Mouse (Mus musculus): ENCODE measurements around the gene Rom1. TPM values are rescaled to one million over a fixed set of nuclear protein-coding genes. Genes with fewer than 3 reads are reported as not detected.
A peak's percentile ranks its signal among the peaks of the same experiment; 100 is the strongest.
"Not testable (repeated sequence)": the region's sequence is repeated elsewhere in the genome, so short reads cannot be mapped to it uniquely, and the experiment has no call there.

Rom1 gene
- 3.0 and 3.4 TPM in 2 replicates for polyA plus RNA-seq (2016; fragmentation: Nextera tagmentation; extraction: Ambion mirVana)

DNA sequence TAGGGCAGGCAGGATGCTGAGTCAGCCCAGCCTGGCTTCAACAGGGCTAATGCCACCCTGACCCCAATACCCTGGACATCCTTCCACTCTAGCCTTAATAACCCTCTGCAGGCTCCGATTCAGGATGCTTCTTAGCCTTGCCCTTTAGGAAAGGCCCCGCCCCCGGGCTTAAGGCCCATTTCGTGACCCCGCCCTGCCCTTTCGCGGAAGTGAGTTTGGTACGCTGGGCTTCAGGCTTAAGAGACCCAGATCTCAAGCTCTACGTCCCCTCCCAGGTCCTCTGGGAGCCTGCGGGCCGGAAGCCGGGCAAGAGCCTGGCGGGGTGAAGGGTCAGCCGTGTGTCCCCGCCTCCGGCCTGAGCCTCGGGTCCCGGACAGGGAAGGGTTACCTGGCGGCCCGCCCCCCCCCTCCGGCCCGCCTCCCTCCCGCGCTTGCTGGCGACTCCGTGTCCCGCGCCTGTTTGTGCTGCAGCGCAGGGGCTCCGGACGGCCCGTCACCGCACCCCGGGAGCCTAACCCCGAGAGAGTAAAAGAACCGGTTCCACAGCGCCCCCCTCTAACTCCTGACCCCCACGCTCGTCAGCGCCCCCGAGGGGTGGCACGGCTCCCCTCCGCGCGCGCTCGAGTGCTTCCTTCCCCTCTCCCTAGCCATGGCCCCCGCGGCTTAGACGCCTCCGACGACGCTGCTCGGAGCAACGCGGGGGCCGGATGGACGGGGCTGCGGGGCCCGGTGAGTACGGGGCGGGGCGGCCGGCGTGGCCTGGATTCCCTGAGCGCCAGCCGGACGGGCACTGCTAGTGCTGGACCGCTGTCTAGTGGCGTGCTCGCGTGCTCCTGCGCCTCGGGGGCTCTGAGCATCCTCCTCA lies at the start of gene Rom1, which contains the start of gene Eml3:
Gene Rom1 (minus strand): TSS at position 133 of the 865 bp plus-strand sequence.
Gene Eml3 (plus strand): TSS at position 329 of the 865 bp plus-strand sequence.
- Histone ChIP-seq H3K9ac (peak within 1 kb of the TSS; percentile 83), H3K4me1 (peaks cover 50% of the 10 kb centered on the region), H3K4me3 (peak within 1 kb of the TSS; percentile 81), H3K9me3 (replicated peaks) (no peaks in the 10 kb centered on the region), H3K27me3 (replicated peaks) (no peaks in the 10 kb centered on the region), H3K27ac (peak within 1 kb of the TSS; percentile 92), H3K36me3 (peaks cover 58% of the 10 kb centered on the region), H3K4me2 (peak within 1 kb of the TSS; percentile 96)
- WGBS (ENCODE audit: insufficient replicate concordance): 4% methylated on average over 57 of the region's 74 CpGs
- peak; percentile 77 for ATAC-seq

DNA sequence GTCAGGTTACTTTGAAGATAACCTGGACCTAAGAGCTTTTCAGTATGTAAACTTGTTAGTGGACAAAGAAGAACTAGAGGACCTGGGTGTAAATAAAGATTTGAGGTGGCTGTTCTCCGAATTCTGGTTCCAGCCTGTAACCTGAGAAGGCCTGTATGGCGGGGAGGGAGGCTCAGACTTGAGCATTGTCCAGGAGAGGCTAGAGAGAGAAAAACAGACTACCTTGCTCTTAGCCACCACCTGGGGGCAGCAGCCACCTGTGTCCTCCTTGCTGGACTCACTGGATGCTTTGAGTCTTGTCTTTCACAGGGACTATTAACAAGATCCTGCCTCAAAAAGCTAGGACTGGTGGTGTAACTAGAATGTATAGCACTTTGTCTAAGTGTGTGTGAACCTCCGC lies 47.4 kb upstream of the Rom1 start:
- 68% methylated on average over 3 of the region's 3 CpGs for WGBS (ENCODE audit: insufficient replicate concordance)
- H3K27me3 ChIP-seq (replicated peaks): no peaks in the 10 kb centered on the region
- peaks cover 95% of the 10 kb centered on the region for H3K36me3 ChIP-seq
- no peak overlapping the region for H3K4me2 ChIP-seq
- no peak overlapping the region for H3K4me3 ChIP-seq
- H3K4me1 ChIP-seq: peaks cover 31% of the 10 kb centered on the region
- H3K9me3 ChIP-seq (replicated peaks): no peaks in the 10 kb centered on the region
- no peak overlapping the region for H3K27ac ChIP-seq
- no peak overlapping the region for H3K9ac ChIP-seq
- ATAC-seq: no peak

DNA sequence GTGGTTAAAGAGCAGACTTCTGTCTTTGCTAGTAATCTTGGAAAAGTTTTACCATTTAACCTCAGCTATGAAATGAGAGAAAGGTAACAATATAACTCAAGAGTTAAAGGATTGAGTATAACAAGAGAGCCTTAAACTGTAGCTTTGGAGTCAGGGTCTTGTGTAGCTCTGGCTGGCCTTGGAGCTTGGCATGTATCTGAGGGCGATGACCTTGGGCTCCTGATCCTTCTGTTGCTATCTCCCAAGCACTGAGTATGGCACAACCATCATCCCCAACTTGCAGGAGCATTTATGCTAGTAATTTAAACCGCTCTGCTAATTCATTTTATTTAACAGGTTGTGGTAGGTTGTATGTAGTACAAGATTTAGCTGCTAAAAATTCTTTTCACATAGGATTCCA lies 46.3 kb upstream of the Rom1 start:
- H3K4me3 ChIP-seq: no peak overlapping the region
- H3K36me3 ChIP-seq: peaks cover 100% of the 10 kb centered on the region
- no peaks in the 10 kb centered on the region for H3K27me3 ChIP-seq (replicated peaks)
- no peaks in the 10 kb centered on the region for H3K9me3 ChIP-seq (replicated peaks)
- no peak for ATAC-seq
- no peak overlapping the region for H3K4me2 ChIP-seq
- H3K27ac ChIP-seq: no peak overlapping the region
- H3K9ac ChIP-seq: no peak overlapping the region
- 81% methylated on average over 2 of the region's 2 CpGs for WGBS (ENCODE audit: insufficient replicate concordance)
- H3K4me1 ChIP-seq: peaks cover 34% of the 10 kb centered on the region

DNA sequence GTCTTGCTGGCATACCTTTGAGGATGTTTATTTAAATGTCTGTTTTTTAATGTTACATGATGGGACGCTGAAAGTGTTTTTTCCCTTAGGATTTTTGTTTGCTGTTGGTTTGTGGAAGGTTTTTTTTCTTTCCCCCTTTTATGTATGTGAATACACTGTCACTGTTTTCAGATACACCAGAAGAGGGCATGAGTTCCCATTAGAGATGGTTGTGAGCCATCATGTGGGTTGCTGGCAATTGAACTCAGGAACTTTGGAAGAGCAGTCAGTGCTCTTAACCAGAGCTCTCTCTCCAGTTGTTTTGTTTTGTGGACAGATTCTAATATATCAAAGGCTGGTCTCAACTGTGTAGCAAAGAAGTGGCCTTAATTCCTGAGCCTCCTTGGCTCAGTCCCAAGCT lies 45.5 kb upstream of the Rom1 start:
- Histone ChIP-seq H3K36me3 (peaks cover 100% of the 10 kb centered on the region), H3K4me3 (no peak overlapping the region), H3K9ac (no peak overlapping the region), H3K4me1 (peaks cover 32% of the 10 kb centered on the region), H3K9me3 (replicated peaks) (no peaks in the 10 kb centered on the region), H3K4me2 (no peak overlapping the region), H3K27me3 (replicated peaks) (no peaks in the 10 kb centered on the region), H3K27ac (no peak overlapping the region)
- ATAC-seq: no peak
- 76% methylated on average over 1 of the region's 1 CpGs for WGBS (ENCODE audit: insufficient replicate concordance)

DNA sequence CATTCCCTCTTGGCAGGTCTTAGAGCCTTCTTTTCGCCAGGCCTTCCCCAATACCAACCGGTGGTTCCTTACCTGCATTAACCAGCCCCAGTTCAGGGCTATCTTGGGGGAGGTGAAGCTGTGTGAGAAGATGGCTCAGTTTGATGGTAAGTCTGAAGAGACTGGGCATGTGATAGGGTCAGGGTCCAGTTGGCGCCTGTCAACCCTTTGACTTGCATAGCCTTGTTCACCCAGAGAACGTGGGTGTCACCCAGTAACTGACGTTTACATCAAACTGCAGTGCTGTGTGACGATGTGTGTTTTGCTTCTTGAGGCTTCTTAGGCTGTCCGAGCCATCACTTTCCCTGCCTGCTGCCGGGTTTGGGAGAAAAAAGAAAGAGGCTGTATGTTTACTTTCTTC lies 43.3 kb upstream of the Rom1 start:
- not testable (repeated sequence) for ATAC-seq; H3K9me3 ChIP-seq (replicated peaks)
- 70% methylated on average over 8 of the region's 8 CpGs for WGBS (ENCODE audit: insufficient replicate concordance)

DNA sequence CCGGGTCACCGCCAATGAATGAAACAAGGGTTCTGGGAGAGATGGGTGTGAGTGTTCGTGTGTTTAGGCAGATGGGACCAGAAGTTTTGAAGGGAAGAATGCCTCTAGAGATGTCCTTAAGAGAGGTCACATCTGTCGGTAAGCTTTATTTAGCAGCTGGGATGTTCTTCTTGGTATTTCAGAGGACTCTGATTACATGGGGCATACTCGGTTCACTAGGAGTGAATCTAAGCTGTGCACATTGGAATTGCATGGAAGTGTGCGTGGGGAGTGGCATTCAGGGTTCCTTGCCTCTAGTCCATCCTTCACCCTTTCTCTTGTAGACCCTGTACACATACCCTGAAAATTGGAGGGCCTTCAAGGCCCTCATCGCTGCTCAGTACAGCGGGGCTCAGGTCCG lies 38.7 kb upstream of the Rom1 start:
- 2% methylated on average over 9 of the region's 9 CpGs for WGBS (ENCODE audit: insufficient replicate concordance)

More for the DNA sequence above, 43.3 kb upstream of the Rom1 start:
- H3K27ac ChIP-seq; H3K4me2 ChIP-seq; H3K9ac ChIP-seq; H3K4me3 ChIP-seq; H3K27me3 ChIP-seq (replicated peaks): not testable (repeated sequence)
- H3K36me3 ChIP-seq: peaks cover 92% of the 10 kb centered on the region
- H3K4me1 ChIP-seq: peaks cover 49% of the 10 kb centered on the region

DNA sequence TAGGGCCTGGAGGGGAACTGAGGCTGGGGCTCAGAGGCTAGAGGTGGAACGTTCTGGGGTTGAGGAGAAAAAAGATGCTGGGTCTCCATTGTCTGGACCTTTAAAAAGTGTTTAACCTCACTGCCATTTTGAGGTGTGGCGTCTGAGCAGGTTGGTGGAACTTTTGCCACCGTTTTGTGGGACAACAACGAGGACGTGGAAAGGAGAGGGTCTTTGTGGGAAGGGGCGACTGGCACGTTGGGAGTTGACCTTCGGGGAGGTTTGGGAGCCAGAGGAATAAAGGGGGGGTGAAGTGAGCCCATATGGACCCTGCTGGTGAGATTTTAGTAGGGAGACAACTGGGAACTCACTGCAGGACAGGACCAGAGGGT lies 38.2 kb upstream of the Rom1 start:
- WGBS (ENCODE audit: insufficient replicate concordance): under 1% methylated on average over 8 of the region's 8 CpGs
- no peak for ATAC-seq
- H3K4me3 ChIP-seq: peak overlapping the region; percentile 80
- peaks cover 80% of the 10 kb centered on the region for H3K36me3 ChIP-seq
- H3K9me3 ChIP-seq (replicated peaks): no peaks in the 10 kb centered on the region
- H3K4me2 ChIP-seq: peak overlapping the region; percentile 89
- peak overlapping the region; percentile 90 for H3K9ac ChIP-seq
- H3K4me1 ChIP-seq: peaks cover 51% of the 10 kb centered on the region
- H3K27ac ChIP-seq: peak overlapping the region; percentile 82
- no peaks in the 10 kb centered on the region for H3K27me3 ChIP-seq (replicated peaks)

More for the DNA sequence above, 38.7 kb upstream of the Rom1 start:
- H3K4me1 ChIP-seq: peaks cover 51% of the 10 kb centered on the region
- no peak for ATAC-seq
- H3K4me3 ChIP-seq: peak overlapping the region; percentile 80
- H3K9ac ChIP-seq: peak overlapping the region; percentile 90
- peaks cover 80% of the 10 kb centered on the region for H3K36me3 ChIP-seq
- peak overlapping the region; percentile 89 for H3K4me2 ChIP-seq
- peak overlapping the region; percentile 82 for H3K27ac ChIP-seq
- H3K27me3 ChIP-seq (replicated peaks): no peaks in the 10 kb centered on the region
- H3K9me3 ChIP-seq (replicated peaks): no peaks in the 10 kb centered on the region

DNA sequence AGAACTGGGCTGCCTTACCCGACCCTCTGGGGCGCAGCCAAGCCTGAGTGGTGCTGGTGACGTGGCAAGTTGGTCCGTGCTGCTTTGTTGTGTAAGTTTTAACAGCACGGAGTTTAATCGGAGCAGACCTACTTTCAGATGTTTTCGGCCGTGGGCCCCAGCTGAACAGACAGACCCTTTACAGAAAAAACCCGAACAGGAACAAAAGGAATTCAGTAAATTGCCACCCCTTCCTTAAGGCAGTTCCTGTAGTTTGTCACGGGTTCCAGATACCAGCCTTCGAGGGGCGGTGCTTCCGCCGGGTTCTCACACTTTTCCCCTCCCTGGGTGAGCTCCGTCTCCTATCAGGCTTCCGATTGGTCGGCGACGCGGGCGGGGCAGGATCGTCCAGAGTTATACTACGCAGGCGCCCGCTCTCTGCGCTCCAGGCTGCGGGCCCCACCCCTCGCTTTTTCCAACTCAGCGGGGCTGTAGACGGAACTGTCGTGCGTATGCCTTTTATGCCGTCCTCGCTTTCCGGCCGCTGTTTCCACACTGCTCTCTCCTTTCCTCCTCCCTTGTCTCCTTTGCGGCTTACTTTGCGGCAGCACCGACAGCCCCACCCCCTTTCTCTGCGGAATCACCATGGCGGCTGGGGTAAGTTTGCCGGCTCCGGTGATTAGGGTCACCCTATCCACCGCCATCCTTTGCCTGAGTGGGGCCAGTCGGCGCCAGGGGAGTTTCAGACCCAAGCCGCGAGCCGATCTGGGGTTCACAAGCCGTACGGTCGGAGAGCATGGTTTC lies 37.6 kb upstream of the Rom1 start, which contains the start of gene Eef1g:
Gene Eef1g (plus strand): TSS at position 452 of the 783 bp plus-strand sequence.
- WGBS (ENCODE audit: insufficient replicate concordance): 1% methylated on average over 52 of the region's 52 CpGs
- peak; percentile 99 for ATAC-seq
- H3K36me3 ChIP-seq: peaks cover 80% of the 10 kb centered on the region

DNA sequence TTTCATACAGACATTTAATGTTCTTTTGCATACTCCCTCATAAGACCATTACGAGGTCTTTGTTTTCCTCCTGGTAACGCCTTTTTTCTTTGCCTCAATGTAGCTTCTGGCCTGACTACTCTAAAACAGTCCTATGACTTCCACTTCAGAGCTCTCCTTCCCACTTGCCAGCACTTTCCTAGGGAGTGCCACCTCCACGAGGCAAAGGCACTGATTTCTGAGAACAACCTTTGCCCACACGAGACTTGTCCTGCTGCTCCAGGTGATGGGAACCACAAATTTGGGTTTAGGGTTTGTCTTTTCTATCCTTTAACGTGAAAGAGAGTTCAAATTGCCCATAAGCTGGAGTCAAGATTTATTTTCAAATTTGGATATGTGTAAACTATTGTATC lies 37.0 kb upstream of the Rom1 start:
- H3K4me2 ChIP-seq: peak overlapping the region; percentile 67
- H3K9me3 ChIP-seq (replicated peaks): no peaks in the 10 kb centered on the region
- 41% methylated on average over 5 of the region's 5 CpGs for WGBS (ENCODE audit: insufficient replicate concordance)
- H3K27ac ChIP-seq: peak overlapping the region; percentile 86
- peaks cover 42% of the 10 kb centered on the region for H3K4me1 ChIP-seq
- H3K27me3 ChIP-seq (replicated peaks): no peaks in the 10 kb centered on the region
- H3K4me3 ChIP-seq: peak overlapping the region; percentile 80
- H3K36me3 ChIP-seq: peaks cover 80% of the 10 kb centered on the region
- no peak for ATAC-seq
- peak overlapping the region; percentile 70 for H3K9ac ChIP-seq

More for the DNA sequence above, 37.6 kb upstream of the Rom1 start, which contains the start of gene Eef1g:
- Histone ChIP-seq H3K27me3 (replicated peaks) (no peaks in the 10 kb centered on the region), H3K9ac (peak within 1 kb of the TSS; percentile 90), H3K4me3 (peak within 1 kb of the TSS; percentile 80), H3K27ac (peak within 1 kb of the TSS; percentile 86), H3K4me2 (peak within 1 kb of the TSS; percentile 89), H3K9me3 (replicated peaks) (no peaks in the 10 kb centered on the region), H3K4me1 (peaks cover 47% of the 10 kb centered on the region)

DNA sequence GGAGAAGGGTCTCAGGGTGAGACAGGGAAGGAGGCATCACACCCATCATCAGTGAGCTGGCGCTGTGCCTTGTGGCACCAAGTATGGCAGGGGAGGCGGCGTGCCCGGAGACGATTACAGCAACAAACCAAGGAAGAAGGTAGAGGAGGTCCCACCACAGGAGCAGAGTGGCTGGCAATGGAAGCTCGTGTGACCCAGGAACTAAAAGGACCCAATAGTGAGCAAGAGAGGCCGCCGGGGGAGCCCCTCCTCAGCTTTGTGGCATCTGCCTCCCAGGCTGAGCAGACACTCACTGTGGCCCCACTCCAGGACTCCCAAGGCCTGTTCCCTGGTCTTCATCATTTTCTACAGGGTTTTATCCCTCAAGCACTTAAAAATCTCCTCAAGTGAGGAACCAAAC lies 36.6 kb upstream of the Rom1 start:
- Histone ChIP-seq H3K4me1 (peaks cover 40% of the 10 kb centered on the region), H3K9me3 (replicated peaks) (no peaks in the 10 kb centered on the region), H3K27me3 (replicated peaks) (no peaks in the 10 kb centered on the region), H3K27ac (peak overlapping the region; percentile 86), H3K9ac (peak overlapping the region; percentile 70), H3K36me3 (peaks cover 80% of the 10 kb centered on the region), H3K4me2 (peak overlapping the region; percentile 67), H3K4me3 (peak overlapping the region; percentile 80; the same call in 1 of the 2 replicates)
- 70% methylated on average over 8 of the region's 8 CpGs for WGBS (ENCODE audit: insufficient replicate concordance)
- no peak for ATAC-seq

DNA sequence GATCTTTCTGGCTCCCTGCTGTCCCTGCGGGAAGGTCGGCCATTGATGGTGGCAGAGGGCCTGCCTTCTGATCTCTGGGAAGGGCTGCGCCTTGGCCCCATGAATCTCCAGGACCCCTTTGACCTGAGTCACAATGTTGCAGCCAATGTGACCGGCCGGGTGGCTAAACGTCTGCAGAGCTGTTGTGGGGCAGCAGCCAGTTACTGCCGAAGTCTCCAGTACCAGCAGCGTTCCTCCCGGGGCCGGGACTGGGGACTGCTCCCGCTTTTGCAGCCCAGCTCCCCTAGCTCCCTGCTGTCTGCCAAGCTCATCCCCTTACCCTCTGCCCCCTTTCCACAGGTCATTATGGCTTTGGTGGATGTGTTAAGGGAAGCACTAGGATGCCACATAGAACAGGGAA lies 35.9 kb upstream of the Rom1 start:
- 88% methylated on average over 11 of the region's 11 CpGs for WGBS (ENCODE audit: insufficient replicate concordance)
- Histone ChIP-seq H3K4me2 (no peak overlapping the region), H3K27ac (0 out of 2 replicates have a peak overlapping the region, but pooled peaks have one; percentile 86), H3K9me3 (replicated peaks) (no peaks in the 10 kb centered on the region), H3K4me1 (peaks cover 38% of the 10 kb centered on the region), H3K36me3 (peaks cover 80% of the 10 kb centered on the region), H3K9ac (no peak overlapping the region; the same call in 1 of the 2 replicates), H3K27me3 (replicated peaks) (no peaks in the 10 kb centered on the region), H3K4me3 (no peak overlapping the region)
- ATAC-seq: no peak

DNA sequence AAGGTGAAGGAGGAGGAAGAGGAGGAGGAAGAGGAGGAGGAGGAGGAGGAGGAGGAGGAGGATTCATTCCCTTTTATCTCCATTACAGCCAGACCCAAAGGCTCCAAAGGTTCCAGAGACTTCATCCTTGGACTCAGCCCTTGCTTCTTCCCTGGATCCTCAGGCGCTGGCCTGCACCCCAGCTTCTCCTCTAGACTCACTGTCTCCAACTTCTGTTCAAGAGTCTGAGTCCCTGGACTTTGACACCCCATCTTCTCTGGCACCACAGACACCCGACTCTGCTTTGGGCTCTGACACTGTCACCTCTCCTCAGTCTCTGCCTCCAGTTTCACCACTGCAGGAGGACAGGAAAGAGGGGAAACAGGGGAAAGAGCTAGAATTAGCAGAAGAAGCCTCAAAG lies 33.1 kb upstream of the Rom1 start:
- H3K9ac ChIP-seq: no peak overlapping the region
- no peaks in the 10 kb centered on the region for H3K27me3 ChIP-seq (replicated peaks)
- no peak for ATAC-seq
- H3K4me2 ChIP-seq: no peak overlapping the region
- no peaks in the 10 kb centered on the region for H3K9me3 ChIP-seq (replicated peaks)
- 66% methylated on average over 2 of the region's 2 CpGs for WGBS (ENCODE audit: insufficient replicate concordance)
- H3K4me1 ChIP-seq: peaks cover 15% of the 10 kb centered on the region
- H3K27ac ChIP-seq: no peak overlapping the region
- H3K36me3 ChIP-seq: peaks cover 89% of the 10 kb centered on the region
- no peak overlapping the region for H3K4me3 ChIP-seq

All from liver, embryonic 12.5 days (tissue).